Mouse (Mus musculus) E14TG2a.4 (cell line): ENCODE results near the gene Izumo1r.

ENCODE experiments used
- CTCF ChIP-seq: conservative IDR thresholded peaks from 2 replicates; pipeline ENCODE4 v1.5.1; 2014; ENCODE audit warnings: low read length
- POU5F1 ChIP-seq: IDR thresholded peaks from 2 replicates; pipeline ENCODE4 v1.6.1; 2014; ENCODE audit warnings: low read length, borderline replicate concordance

- TF ChIP-seq CTCF, result no peak
- no peak for TF ChIP-seq POU5F1
Observed at GRCm38 (mm10) chr9:14891891-14892290, 11.9 kb downstream of the Izumo1r start.
